Comparison of ENCODE assay signal across 8 mouse cellular contexts in genomic region chr19:41831101-41831570, GRCm38 (mm10). TPM values are rescaled to one million over a fixed set of nuclear protein-coding genes. Genes with fewer than 3 reads are reported as not detected.
A peak's percentile ranks its signal among the peaks of the same experiment; 100 is the strongest.
DNase-seq lines count a peak whose midpoint lies in the region; ATAC-seq lines count a peak whose summit lies in the region.

No protein-coding gene starts in this region.

- peak overlapping the region; percentile 100 for H3K4me2 ChIP-seq in kidney, embryonic 14.5 days (replicated peaks; ENCODE audit: low read depth, low read length)
- peak overlapping the region; percentile 98 for H3K4me2 ChIP-seq in embryonic facial prominence, embryonic 13.5 days
- H3K4me2 ChIP-seq in hindbrain, embryonic 14.5 days (replicated peaks) = peak overlapping the region; percentile 88
- peak overlapping the region; percentile 99 for H3K4me2 ChIP-seq in liver, embryonic 13.5 days
- H3K4me2 ChIP-seq in neural tube, embryonic 14.5 days (ENCODE audit: low read depth, low read length) = peak overlapping the region; percentile 94

- peak overlapping the region; percentile 69; the same call in 1 of the 2 replicates for H3K9ac ChIP-seq in kidney, embryonic 14.5 days (ENCODE audit: low read depth, low read length)
- H3K9ac ChIP-seq in embryonic facial prominence, embryonic 13.5 days = peak overlapping the region; percentile 75
- H3K9ac ChIP-seq in hindbrain, embryonic 14.5 days = peak overlapping the region; percentile 85
- H3K9ac ChIP-seq in liver, embryonic 13.5 days = peak overlapping the region; percentile 94
- peak overlapping the region; percentile 82 for H3K9ac ChIP-seq in neural tube, embryonic 14.5 days (replicated peaks; ENCODE audit: low read depth, low read length)

- ATAC-seq in kidney, embryonic 14.5 days (ENCODE audit: low FRiP score, low TSS enrichment) = no peak
- ATAC-seq in embryonic facial prominence, embryonic 13.5 days (ENCODE audit: insufficient number of reproducible peaks, insufficient read depth, low FRiP score, low TSS enrichment, low read depth) = no peak
- ATAC-seq in hindbrain, embryonic 14.5 days (ENCODE audit: low FRiP score) = no peak
- ATAC-seq in liver, embryonic 13.5 days (ENCODE audit: low read depth) = no peak
- no peak for ATAC-seq in neural tube, embryonic 14.5 days (ENCODE audit: low read depth)

- H3K4me1 ChIP-seq in kidney, embryonic 14.5 days (ENCODE audit: control insufficient read depth, insufficient read depth, low read length) = peaks cover 17% of the 10 kb centered on the region
- peaks cover 30% of the 10 kb centered on the region for H3K4me1 ChIP-seq in embryonic facial prominence, embryonic 13.5 days
- H3K4me1 ChIP-seq in hindbrain, embryonic 14.5 days (replicated peaks; ENCODE audit: control insufficient read depth, insufficient read depth, low read length) = peaks cover 40% of the 10 kb centered on the region
- H3K4me1 ChIP-seq in liver, embryonic 13.5 days (replicated peaks) = peaks cover 66% of the 10 kb centered on the region
- peaks cover 27% of the 10 kb centered on the region for H3K4me1 ChIP-seq in neural tube, embryonic 14.5 days (ENCODE audit: control insufficient read depth, insufficient read depth, low read length)

- no peaks in the 10 kb centered on the region for H3K36me3 ChIP-seq in kidney, embryonic 14.5 days (ENCODE audit: control insufficient read depth, insufficient read depth, low read length)
- no peaks in the 10 kb centered on the region for H3K36me3 ChIP-seq in embryonic facial prominence, embryonic 13.5 days
- no peaks in the 10 kb centered on the region for H3K36me3 ChIP-seq in hindbrain, embryonic 14.5 days (replicated peaks; ENCODE audit: control insufficient read depth, insufficient read depth)
- H3K36me3 ChIP-seq in liver, embryonic 13.5 days = no peaks in the 10 kb centered on the region
- H3K36me3 ChIP-seq in neural tube, embryonic 14.5 days (ENCODE audit: control insufficient read depth, insufficient read depth, low read length) = no peaks in the 10 kb centered on the region

- peak overlapping the region; percentile 66 for H3K4me3 ChIP-seq in kidney, embryonic 14.5 days (ENCODE audit: low read length)
- peak overlapping the region; percentile 73 for H3K4me3 ChIP-seq in embryonic facial prominence, embryonic 13.5 days
- peak overlapping the region; percentile 81 for H3K4me3 ChIP-seq in hindbrain, embryonic 14.5 days (replicated peaks; ENCODE audit: low read length)
- H3K4me3 ChIP-seq in liver, embryonic 13.5 days (replicated peaks) = peak overlapping the region; percentile 92
- H3K4me3 ChIP-seq in neural tube, embryonic 14.5 days (ENCODE audit: low read depth, low read length) = peak overlapping the region; percentile 68

- DNase-seq in kidney, adult 11 months = no peak
- DNase-seq in adrenal gland, adult 2 months = peak; percentile 76
- peak; percentile 58 for DNase-seq in hindbrain, embryonic 14.5 days (ENCODE audit: low spot score)
- DNase-seq in liver, embryonic 13.5 days = no peak
- no peak for DNase-seq in urinary bladder, postnatal 10 days (ENCODE audit: low spot score)

- H3K9me3 ChIP-seq in kidney, embryonic 14.5 days (ENCODE audit: control insufficient read depth, low read length) = no peaks in the 10 kb centered on the region
- H3K9me3 ChIP-seq in embryonic facial prominence, embryonic 13.5 days = no peaks in the 10 kb centered on the region
- no peaks in the 10 kb centered on the region for H3K9me3 ChIP-seq in hindbrain, embryonic 14.5 days (ENCODE audit: control insufficient read depth, low read length)
- H3K9me3 ChIP-seq in liver, embryonic 13.5 days (replicated peaks) = no peaks in the 10 kb centered on the region
- H3K9me3 ChIP-seq in neural tube, embryonic 14.5 days (ENCODE audit: control insufficient read depth, low read length) = no peaks in the 10 kb centered on the region

- H3K27me3 ChIP-seq in kidney, embryonic 14.5 days (ENCODE audit: control insufficient read depth, insufficient read depth, low read length) = peaks cover 29% of the 10 kb centered on the region
- peaks cover 38% of the 10 kb centered on the region for H3K27me3 ChIP-seq in embryonic facial prominence, embryonic 13.5 days
- H3K27me3 ChIP-seq in hindbrain, embryonic 14.5 days (ENCODE audit: control insufficient read depth, insufficient read depth, low read length) = no peaks in the 10 kb centered on the region
- H3K27me3 ChIP-seq in liver, embryonic 13.5 days = no peaks in the 10 kb centered on the region
- H3K27me3 ChIP-seq in neural tube, embryonic 14.5 days (ENCODE audit: control insufficient read depth, insufficient read depth, low read length) = no peaks in the 10 kb centered on the region

- 2% methylated on average over 18 of the region's 19 CpGs for WGBS in kidney, embryonic 14.5 days
- WGBS in embryonic facial prominence, embryonic 13.5 days = 2% methylated on average over 19 of the region's 19 CpGs
- under 1% methylated on average over 19 of the region's 19 CpGs for WGBS in hindbrain, embryonic 14.5 days
- under 1% methylated on average over 18 of the region's 19 CpGs for WGBS in liver, embryonic 13.5 days (ENCODE audit: insufficient replicate concordance)
- WGBS in neural tube, embryonic 14.5 days = under 1% methylated on average over 19 of the region's 19 CpGs

- H3K27ac ChIP-seq in kidney, embryonic 14.5 days (ENCODE audit: low read depth, low read length) = no peak overlapping the region
- no peak overlapping the region for H3K27ac ChIP-seq in embryonic facial prominence, embryonic 13.5 days
- peak overlapping the region; percentile 94 for H3K27ac ChIP-seq in hindbrain, embryonic 14.5 days
- H3K27ac ChIP-seq in liver, embryonic 13.5 days = peak overlapping the region; percentile 94
- H3K27ac ChIP-seq in neural tube, embryonic 14.5 days (ENCODE audit: low read depth, low read length) = peak overlapping the region; percentile 91

RNA-seq across cellular contexts. Expression of gene Frat1, which starts 1.4 kb away (rescaled TPM):
- polyA plus RNA-seq in kidney, embryonic 14.5 days (2014; fragmentation: Nextera tagmentation; extraction: Ambion mirVana) = 5.7 and 6.6 TPM in 2 replicates
- total RNA-seq in adrenal gland, adult 2 months (2021) = 10 to 100 TPM in 1 of 2 experiments, 1 to 10 TPM in 1; 3.8 to 10.8 TPM
- 9.7 and 14.7 TPM in 2 replicates for polyA plus RNA-seq in adrenal gland, adult 2 months (2012; rRNA removed)
- polyA plus RNA-seq in embryonic facial prominence, embryonic 13.5 days (2015; fragmentation: Nextera tagmentation; extraction: Ambion mirVana) = 6.9 and 7.4 TPM in 2 replicates
- 19.1 and 23.4 TPM in 2 replicates for polyA plus RNA-seq in hindbrain, embryonic 14.5 days (2014; fragmentation: Nextera tagmentation; extraction: Ambion mirVana)
- 13.7 and 14.5 TPM in 2 replicates for polyA plus RNA-seq in liver, embryonic 13.5 days (2015; fragmentation: Nextera tagmentation; extraction: Ambion mirVana)
- polyA plus RNA-seq in neural tube, embryonic 14.5 days (2014; fragmentation: Nextera tagmentation; extraction: Ambion mirVana) = 25.0 and 31.4 TPM in 2 replicates

RNA-seq across cellular contexts. Expression of gene Frat2, which starts 16.8 kb away (rescaled TPM):
- polyA plus RNA-seq in kidney, embryonic 14.5 days (2014; fragmentation: Nextera tagmentation; extraction: Ambion mirVana) = 5.4 and 7.5 TPM in 2 replicates
- total RNA-seq in adrenal gland, adult 2 months (2021) = 1 to 10 TPM; 1.2 to 2.6 TPM
- polyA plus RNA-seq in adrenal gland, adult 2 months (2012; rRNA removed) = 5.5 and 6.7 TPM in 2 replicates
- polyA plus RNA-seq in embryonic facial prominence, embryonic 13.5 days (2015; fragmentation: Nextera tagmentation; extraction: Ambion mirVana) = 4.9 and 5.3 TPM in 2 replicates
- polyA plus RNA-seq in hindbrain, embryonic 14.5 days (2014; fragmentation: Nextera tagmentation; extraction: Ambion mirVana) = 5.4 and 5.5 TPM in 2 replicates
- polyA plus RNA-seq in liver, embryonic 13.5 days (2015; fragmentation: Nextera tagmentation; extraction: Ambion mirVana) = 4.6 and 6.0 TPM in 2 replicates
- 5.4 and 12.0 TPM in 2 replicates for polyA plus RNA-seq in neural tube, embryonic 14.5 days (2014; fragmentation: Nextera tagmentation; extraction: Ambion mirVana)

RNA-seq across cellular contexts. Expression of gene Arhgap19, which starts 29.3 kb away (rescaled TPM):
- 23.9 and 38.1 TPM in 2 replicates for polyA plus RNA-seq in kidney, embryonic 14.5 days (2014; fragmentation: Nextera tagmentation; extraction: Ambion mirVana)
- total RNA-seq in adrenal gland, adult 2 months (2021) = 1 to 10 TPM; 3.5 to 5.2 TPM
- polyA plus RNA-seq in adrenal gland, adult 2 months (2012; rRNA removed) = 0.83 TPM in 2 replicates
- 22.2 and 23.2 TPM in 2 replicates for polyA plus RNA-seq in embryonic facial prominence, embryonic 13.5 days (2015; fragmentation: Nextera tagmentation; extraction: Ambion mirVana)
- 6.7 and 6.8 TPM in 2 replicates for polyA plus RNA-seq in hindbrain, embryonic 14.5 days (2014; fragmentation: Nextera tagmentation; extraction: Ambion mirVana)
- polyA plus RNA-seq in liver, embryonic 13.5 days (2015; fragmentation: Nextera tagmentation; extraction: Ambion mirVana) = 25.0 and 33.6 TPM in 2 replicates
- 3.6 and 5.9 TPM in 2 replicates for polyA plus RNA-seq in neural tube, embryonic 14.5 days (2014; fragmentation: Nextera tagmentation; extraction: Ambion mirVana)

Comparison
In these comparisons a context has a peak if more than half of its experiments do, and no peak if none do; other contexts are left out.
1. H3K27ac ChIP-seq: peak in hindbrain, embryonic 14.5 days (single experiment), liver, embryonic 13.5 days (single experiment) and neural tube, embryonic 14.5 days (single experiment); none in kidney, embryonic 14.5 days (single experiment) and embryonic facial prominence, embryonic 13.5 days (single experiment).
2. DNase-seq: peak in adrenal gland, adult 2 months (single experiment) and hindbrain, embryonic 14.5 days (single experiment); none in kidney, adult 11 months (single experiment), liver, embryonic 13.5 days (single experiment) and urinary bladder, postnatal 10 days (single experiment).
3. Peak in every context shown above with its lines, with median percentiles within 50 percentile points of each other: H3K4me2 ChIP-seq, H3K4me3 ChIP-seq and H3K9ac ChIP-seq.